Mouse (Mus musculus) layer of hippocampus, adult 11-12 months (tissue): Measurements from ENCODE around the gene Haghl.
A peak's percentile ranks its signal among the peaks of the same experiment; 100 is the strongest.
"Not testable (repeated sequence)": the region's sequence is repeated elsewhere in the genome, so short reads cannot be mapped to it uniquely, and the experiment has no call there.

Experiments used
- DNase-seq: peaks from one replicate; pipeline ENCODE4 v3.0.0; 2022; ENCODE audit warnings: low spot score

The Haghl gene

DNA sequence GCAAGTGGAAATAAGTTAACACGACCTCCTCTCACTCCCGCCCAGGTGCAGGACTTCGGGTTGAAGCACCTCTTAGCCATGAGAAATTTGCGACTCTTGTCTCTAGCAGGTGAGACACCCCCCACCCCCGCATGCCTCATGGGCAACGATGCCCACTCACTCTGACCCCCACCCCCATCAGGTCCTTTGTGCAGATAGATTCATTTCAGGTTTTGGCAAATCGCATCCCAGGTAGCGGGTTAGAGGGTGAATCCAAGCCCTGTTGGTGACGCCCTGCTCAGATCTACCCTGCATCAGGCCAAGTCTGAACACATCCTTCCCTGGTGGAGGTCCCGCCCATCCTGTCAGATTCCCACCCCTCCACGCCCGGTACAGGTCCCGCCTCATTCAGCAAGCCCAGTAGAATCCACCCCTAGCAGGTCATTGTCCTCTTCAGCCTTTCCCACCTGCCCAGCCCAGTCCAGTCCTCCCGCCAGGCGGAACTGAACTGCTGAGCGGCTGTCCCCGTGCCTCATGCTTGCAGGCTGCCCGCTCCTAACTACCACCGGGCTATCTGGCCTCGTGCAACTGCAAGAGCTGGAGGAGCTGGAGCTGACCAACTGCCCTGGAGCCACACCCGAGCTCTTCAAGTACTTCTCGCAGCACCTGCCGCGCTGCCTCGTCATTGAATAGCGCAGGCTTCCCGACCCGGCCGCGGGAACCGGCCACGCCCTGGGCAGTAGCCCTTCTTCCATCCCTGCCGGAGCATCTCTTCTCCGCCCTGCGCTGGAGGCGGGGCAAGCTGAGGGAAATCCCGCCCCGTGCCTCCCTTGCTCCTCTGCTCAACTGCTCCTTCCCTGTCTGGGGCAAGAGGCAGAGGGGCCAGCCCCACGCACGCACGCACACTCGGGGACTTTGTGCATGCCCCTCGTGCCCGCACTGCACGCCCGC lies 33.6 kb upstream of the Haghl start:
- no peak for DNase-seq

DNA sequence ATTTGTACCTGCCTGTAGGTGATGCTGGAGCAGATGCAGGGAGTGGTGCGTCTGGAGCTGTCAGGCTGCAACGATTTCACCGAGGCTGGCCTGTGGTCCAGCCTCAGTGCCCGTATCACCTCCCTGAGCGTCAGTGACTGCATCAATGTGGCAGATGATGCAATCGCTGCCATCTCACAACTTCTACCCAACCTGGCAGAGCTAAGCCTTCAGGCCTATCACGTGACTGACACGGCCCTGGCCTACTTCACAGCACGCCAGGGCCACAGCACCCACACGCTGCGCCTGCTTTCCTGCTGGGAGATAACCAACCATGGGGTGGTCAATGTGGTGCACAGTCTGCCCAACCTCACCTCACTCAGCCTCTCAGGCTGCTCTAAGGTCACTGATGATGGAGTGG lies 32.2 kb upstream of the Haghl start:
- DNase-seq, result no peak

GRCm38 (mm10) chr17:25813471-25813870 lies 28.0 kb upstream of the Haghl start:
- DNase-seq, result peak; percentile 81

DNA sequence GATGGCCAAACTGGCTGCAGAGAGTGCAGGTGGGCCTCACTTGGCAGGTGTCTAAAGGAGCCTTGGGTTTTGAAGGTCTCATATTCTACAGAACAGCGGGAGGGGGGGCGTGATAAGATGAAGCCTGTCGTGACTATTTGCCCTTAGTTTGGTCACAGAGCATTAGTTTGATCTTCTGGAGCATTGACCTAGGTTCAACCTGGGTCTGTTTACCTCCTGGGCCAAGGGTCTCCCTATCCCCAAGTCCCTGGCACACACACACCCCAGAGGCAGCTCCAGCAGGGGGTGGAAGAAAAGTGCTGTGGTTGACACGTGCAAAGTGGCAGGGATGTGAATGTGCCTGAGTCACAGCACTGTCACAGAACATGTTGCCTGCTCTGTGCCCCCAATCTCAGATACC lies 25.4 kb upstream of the Haghl start:
- no peak for DNase-seq

DNA sequence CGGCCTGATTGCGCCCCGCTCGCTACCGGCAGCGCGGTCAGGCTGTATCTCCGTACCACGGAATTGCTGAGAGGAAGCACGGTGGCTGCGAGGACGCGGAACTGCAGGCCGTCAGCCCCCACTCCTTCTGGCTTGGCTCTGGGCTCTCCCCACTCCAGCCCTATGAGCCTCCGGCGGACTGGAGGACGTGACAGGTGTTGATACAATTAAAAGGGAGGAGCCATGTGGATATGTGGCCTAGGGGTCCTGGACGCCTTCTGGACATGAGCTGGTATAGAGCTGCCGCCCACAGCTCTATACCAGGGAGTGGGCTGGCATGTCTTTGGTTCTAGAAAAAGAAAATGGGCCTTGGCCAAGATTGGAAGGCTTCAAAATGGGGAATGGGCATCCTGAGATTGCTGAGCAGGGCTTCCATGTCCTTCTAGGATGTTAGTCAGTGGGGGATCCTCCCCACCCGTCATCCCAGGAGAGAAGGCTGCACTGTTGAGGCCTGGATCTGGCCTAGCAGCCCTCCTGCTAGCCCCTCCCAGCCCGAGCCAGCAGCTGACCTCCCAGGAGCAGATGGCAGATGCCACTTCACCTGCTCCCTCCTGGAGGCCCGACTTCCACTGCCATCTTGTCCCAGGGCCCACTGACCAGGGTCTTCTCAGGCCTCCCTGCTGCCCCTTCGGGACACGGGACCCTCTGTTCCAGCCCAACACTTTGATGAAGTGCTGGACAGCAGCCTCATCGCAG lies 24.3 kb upstream of the Haghl start:
- DNase-seq, result no peak

GRCm38 (mm10) chr17:25808789-25809605 lies 23.5 kb upstream of the Haghl start, which contains the start of gene Fbxl16:
Gene Fbxl16 (plus strand): TSS chr17:25809085.
- DNase-seq, result peak; percentile 88

DNA sequence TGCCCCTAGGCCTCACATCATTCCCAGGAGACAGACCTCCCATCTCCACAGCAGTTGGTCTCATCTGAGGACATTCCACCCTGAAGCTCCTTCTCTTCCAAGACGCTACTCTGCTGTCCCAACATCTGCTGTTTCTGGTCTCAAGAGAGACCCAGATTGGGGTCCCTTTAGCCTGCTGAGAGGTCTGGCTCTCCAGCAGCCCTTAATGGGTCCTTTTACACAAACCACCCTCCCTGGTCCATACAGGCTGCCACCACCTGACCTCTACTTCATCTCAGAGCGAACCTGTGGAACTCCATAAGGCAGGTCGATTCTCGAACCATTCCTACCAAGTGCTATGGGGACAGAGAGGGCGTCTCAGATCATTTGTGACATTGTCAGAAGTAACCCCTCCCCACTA lies 22.6 kb upstream of the Haghl start:
- DNase-seq, result no peak

DNA sequence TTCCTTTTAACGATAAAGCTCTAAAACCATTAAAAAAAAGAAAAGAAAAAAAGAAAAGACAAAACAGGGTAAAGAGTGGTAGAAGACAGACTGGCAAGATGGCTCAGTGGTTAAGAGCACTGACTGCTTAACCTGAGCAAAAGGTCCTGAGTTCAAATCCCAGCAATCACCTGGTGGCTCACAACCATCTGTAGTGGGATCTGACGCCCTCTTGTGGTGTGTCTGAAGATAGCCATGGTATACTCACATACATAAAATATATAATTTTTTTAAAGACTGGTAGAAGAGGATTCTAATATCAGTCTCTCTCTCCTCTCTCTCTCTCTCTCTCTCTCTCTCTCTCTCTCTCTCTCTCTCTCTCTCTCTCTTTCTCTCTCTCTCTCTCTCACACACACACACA lies 22.0 kb upstream of the Haghl start:
- DNase-seq, result not testable (repeated sequence)

DNA sequence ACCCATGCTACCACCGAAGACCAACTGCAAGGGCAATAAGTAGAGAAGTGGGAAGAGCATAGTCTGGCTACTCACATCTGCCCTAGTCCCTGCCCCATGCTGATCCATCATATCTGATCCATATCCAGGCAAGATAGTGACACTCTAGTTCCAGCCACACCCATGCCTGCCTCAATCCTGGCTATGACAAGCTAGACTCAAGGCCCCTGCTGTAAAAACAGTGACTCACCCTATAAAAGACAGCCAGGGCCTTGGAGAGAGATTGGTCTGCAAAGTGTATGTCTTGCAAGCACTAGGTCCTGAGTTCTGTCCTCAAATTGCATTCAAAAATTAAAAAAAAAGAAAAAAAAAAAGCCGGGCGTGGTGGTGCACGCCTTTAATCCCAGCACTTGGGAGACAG lies 21.0 kb upstream of the Haghl start:
- DNase-seq, result no peak

DNA sequence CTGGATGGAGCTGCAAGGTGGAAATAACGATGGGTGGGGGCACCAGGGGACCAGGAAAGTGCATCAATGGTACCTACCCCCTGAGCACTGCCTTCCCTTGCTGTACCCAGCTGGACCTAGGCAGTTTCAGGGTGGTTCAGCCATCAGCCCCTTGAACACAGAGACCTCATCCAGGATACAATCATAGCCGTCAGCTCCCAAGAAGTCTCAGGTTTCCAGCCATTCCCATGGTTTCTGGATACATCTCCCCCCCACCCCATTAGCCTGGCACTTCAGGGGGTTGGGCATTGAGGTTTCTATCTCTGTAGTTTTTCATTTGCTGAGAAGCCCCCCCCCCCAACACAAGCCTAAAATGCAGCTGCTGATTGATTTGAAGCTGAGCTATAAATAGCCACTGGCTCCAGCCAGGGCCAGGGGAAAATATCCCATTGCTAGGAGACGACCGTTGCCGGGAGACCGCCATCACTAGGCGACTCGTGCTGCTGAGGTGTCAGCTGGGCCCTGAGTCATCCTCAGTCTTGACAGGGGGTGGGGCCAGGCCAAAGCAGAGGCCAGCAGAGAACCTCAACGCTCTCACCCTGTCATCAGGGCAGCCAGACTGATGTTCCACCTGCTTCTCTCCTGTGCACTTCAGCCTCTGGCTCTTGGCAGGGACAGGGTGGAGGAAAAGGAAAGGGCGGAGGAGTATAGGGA lies 17.5 kb upstream of the Haghl start:
- DNase-seq, result peak; percentile 89

- peak; percentile 83 for DNase-seq
Measured at GRCm38 (mm10) chr17:25801029-25801428, 15.6 kb upstream of the Haghl start.

DNA sequence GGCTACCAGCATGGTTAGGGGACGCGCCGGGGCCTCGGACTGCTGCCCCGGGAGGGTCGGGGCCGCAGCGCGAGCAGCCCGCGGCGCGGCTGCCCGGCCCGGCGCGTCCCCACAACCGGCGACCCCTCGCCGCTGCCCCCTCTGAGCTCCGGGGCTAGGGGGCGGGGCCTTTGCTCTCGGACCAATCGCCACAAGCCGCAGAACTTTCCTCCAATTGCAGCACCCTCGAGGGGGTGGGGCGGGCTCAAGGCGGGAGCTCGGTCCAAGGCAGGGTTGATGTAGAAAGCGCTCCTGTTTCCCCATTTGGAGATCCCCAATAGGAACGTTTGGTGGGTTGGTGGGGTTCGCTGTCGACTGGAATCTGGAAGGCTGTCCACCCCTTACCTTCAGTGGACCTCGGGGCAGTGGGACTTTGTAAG lies 11.5 kb upstream of the Haghl start, which contains the start of gene Metrn:
Metrn (minus strand) TSS at position 186 of the 419 bp plus-strand sequence.
- peak; percentile 79 for DNase-seq

- no peak for DNase-seq
Measured at GRCm38 (mm10) chr17:25796211-25796771, 10.8 kb upstream of the Haghl start.

GRCm38 (mm10) chr17:25795609-25796092 lies 10.2 kb upstream of the Haghl start, which contains the start of gene AC134908.4:
Gene AC134908.4 (minus strand): TSS chr17:25795659.
- peak; percentile 82 for DNase-seq

- no peak for DNase-seq
Measured at GRCm38 (mm10) chr17:25794998-25795397, 9.5 kb upstream of the Haghl start.

DNA sequence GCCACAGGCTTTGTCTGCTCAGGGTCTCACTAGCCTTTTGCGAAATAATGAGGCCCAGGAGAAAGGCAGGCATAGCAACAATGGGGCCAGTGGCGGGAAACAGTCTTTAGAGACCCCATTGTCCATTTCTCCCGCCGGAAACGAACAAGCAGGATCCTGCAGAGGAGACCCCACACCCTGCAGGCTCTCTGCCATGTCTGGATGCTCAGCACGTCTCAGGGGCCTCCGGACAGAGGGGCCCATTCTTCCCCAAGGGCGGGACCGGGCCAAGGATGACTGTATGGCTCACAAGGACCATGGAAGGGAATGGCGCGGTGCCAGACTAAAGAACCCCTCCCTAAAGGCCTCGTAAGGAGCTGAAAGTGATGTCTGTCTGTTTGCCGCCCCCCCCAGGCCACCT lies 8.7 kb upstream of the Haghl start:
- no peak for DNase-seq

DNA sequence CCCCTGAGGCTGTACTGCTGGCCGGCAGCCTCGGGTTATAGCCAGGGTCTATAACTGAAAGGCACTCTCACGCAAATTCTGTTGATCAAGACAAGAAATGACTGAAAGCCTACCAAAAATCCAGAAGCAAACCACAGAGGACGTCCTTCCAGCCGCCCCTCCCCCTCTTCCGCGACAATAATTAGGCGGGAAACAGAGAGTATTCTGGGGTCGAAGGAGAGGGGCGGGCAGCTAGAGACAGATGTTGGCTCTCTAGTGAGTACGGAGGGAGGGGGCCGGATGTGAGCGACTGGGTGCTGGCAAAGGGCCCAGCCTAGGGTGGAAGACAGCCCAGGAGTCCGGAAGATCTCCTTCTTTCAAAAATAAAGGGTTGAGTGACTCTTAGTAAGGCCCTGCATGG lies 7.1 kb upstream of the Haghl start, which contains the start of gene Fam173a:
Fam173a (minus strand) TSS at position 287 of the 400 bp plus-strand sequence.
- DNase-seq, result peak; percentile 73

GRCm38 (mm10) chr17:25791843-25792527 lies 6.5 kb upstream of the Haghl start:
- DNase-seq, result peak; percentile 86

DNA sequence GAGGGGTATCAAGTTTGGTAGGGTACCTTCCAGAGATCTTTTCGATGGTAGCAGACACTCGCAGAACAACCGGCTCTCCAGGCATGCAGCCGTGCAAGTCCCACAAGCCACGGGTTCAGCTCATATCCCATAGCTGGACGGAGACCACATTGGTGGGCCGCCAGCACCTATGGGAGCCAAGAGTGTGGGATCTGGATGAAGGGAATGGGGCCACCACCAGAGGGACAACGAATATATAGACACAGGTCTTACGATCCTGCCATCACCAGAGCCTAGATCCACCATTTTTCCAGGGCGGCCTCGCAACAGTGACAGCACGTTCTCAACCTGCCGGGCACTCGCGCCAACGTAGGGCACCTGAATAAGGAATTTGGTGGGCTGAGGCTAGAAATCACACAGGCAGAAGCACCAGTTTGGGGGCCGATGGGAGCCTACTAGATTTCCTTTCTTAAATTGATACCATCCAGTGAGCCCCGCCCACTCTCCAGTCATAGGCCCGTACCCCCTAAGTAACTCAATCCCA lies 5.9 kb upstream of the Haghl start:
- no peak for DNase-seq
